Mouse (Mus musculus): Measurements from ENCODE around the gene Npas4. TPM values are rescaled to one million over a fixed set of nuclear protein-coding genes. Genes with fewer than 3 reads are reported as not detected.
"Not testable (repeated sequence)": the region's sequence is repeated elsewhere in the genome, so short reads cannot be mapped to it uniquely, and the experiment has no call there.

Gene Npas4
- polyA plus RNA-seq, 1 experiment from 2014 or later = 0.71 TPM

DNA sequence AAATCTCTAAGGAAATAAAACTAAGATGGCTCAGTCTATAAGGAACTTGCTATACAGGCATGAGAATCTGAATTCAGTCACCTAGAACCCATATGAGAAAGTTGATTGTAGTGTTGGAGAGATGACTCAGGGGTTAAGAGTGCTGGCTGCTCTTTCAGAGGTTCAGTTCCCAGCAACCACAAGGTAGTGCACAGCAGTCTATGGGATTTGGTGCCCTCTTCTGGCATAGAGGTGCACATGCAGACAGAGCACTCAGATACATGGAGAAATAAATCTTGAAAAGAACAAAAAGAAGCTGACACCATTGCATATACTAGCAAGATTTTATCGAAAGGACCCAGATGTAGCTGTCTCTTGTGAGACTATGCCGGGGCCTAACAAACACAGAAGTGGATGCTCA lies 21.9 kb downstream of the Npas4 start:
- Histone ChIP-seq H3K4me3 (replicated peaks; ENCODE audit: low read length) (no peak overlapping the region), H3K27me3 (replicated peaks; ENCODE audit: control insufficient read depth, insufficient read depth, low read length) (no peaks in the 10 kb centered on the region), H3K4me1 (replicated peaks; ENCODE audit: control insufficient read depth, insufficient read depth, low read length) (peaks cover under 1% of the 10 kb centered on the region), H3K9ac (replicated peaks; ENCODE audit: low read depth, low read length) (no peak overlapping the region), H3K27ac (ENCODE audit: low read length) (no peak overlapping the region), H3K4me2 (ENCODE audit: low read length) (no peak overlapping the region), H3K9me3 (ENCODE audit: control insufficient read depth, low read length) (no peaks in the 10 kb centered on the region), H3K36me3 (ENCODE audit: control insufficient read depth, insufficient read depth) (peaks cover 13% of the 10 kb centered on the region)
- no peak for ATAC-seq
- 89% methylated on average over 1 of the region's 2 CpGs for WGBS

GRCm38 (mm10) chr19:4961928-4962601 lies 28.1 kb downstream of the Npas4 start, which contains the start of gene Mrpl11:
TSS of gene Mrpl11 (plus strand) at chr19:4962147.
- Histone ChIP-seq H3K4me1 (replicated peaks; ENCODE audit: control insufficient read depth, insufficient read depth, low read length) (peaks cover 11% of the 10 kb centered on the region), H3K9ac (replicated peaks; ENCODE audit: low read depth, low read length) (peak within 1 kb of the TSS; percentile 89), H3K27me3 (replicated peaks; ENCODE audit: control insufficient read depth, insufficient read depth, low read length) (no peaks in the 10 kb centered on the region), H3K36me3 (ENCODE audit: control insufficient read depth, insufficient read depth) (peaks cover 13% of the 10 kb centered on the region), H3K9me3 (ENCODE audit: control insufficient read depth, low read length) (no peaks in the 10 kb centered on the region), H3K4me2 (ENCODE audit: low read length) (peak within 1 kb of the TSS; percentile 67), H3K4me3 (replicated peaks; ENCODE audit: low read length) (peak within 1 kb of the TSS; percentile 83), H3K27ac (ENCODE audit: low read length) (peak within 1 kb of the TSS; percentile 79)
- 0% methylated on average over 34 of the region's 34 CpGs for WGBS
- peak; percentile 99 for ATAC-seq

DNA sequence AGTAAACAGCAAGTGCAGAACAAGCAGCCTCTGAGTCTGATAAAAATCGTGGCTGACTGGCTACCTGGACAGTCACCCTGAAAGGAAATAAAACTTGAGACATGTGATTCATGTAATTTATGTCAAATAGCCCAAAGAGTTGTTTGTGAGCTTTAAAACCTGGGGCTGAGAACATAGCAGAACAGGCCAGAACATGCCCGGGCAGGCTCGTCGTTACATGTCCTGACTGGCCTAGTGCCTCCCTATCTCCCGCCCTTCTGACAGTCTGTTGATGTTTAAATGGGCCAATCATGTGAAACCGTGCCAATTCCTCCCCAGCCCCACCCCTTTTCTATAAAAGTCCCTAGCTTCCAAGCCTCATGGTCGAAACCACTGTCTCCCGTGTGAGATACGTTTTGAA lies 41.5 kb downstream of the Npas4 start:
- H3K4me1 ChIP-seq (replicated peaks; ENCODE audit: control insufficient read depth, insufficient read depth, low read length); H3K4me2 ChIP-seq (ENCODE audit: low read length); H3K9me3 ChIP-seq (ENCODE audit: control insufficient read depth, low read length); H3K9ac ChIP-seq (replicated peaks; ENCODE audit: low read depth, low read length); H3K27me3 ChIP-seq (replicated peaks; ENCODE audit: control insufficient read depth, insufficient read depth, low read length); ATAC-seq; H3K27ac ChIP-seq (ENCODE audit: low read length); H3K36me3 ChIP-seq (ENCODE audit: control insufficient read depth, insufficient read depth); H3K4me3 ChIP-seq (replicated peaks; ENCODE audit: low read length): not testable (repeated sequence)
- WGBS = 76% methylated on average over 9 of the region's 9 CpGs

GRCm38 (mm10) chr19:4945540-4945939 lies 44.6 kb downstream of the Npas4 start:
- no peak overlapping the region for H3K9ac ChIP-seq (replicated peaks; ENCODE audit: low read depth, low read length)
- no peak overlapping the region for H3K4me3 ChIP-seq (replicated peaks; ENCODE audit: low read length)
- WGBS = 45% methylated on average over 6 of the region's 6 CpGs
- H3K27ac ChIP-seq (ENCODE audit: low read length) = no peak overlapping the region
- H3K27me3 ChIP-seq (replicated peaks; ENCODE audit: control insufficient read depth, insufficient read depth, low read length) = no peaks in the 10 kb centered on the region
- H3K4me1 ChIP-seq (replicated peaks; ENCODE audit: control insufficient read depth, insufficient read depth, low read length) = peaks cover 14% of the 10 kb centered on the region
- H3K36me3 ChIP-seq (ENCODE audit: control insufficient read depth, insufficient read depth) = no peaks in the 10 kb centered on the region
- no peak overlapping the region for H3K4me2 ChIP-seq (ENCODE audit: low read length)
- H3K9me3 ChIP-seq (ENCODE audit: control insufficient read depth, low read length) = no peaks in the 10 kb centered on the region
- ATAC-seq = no peak

DNA sequence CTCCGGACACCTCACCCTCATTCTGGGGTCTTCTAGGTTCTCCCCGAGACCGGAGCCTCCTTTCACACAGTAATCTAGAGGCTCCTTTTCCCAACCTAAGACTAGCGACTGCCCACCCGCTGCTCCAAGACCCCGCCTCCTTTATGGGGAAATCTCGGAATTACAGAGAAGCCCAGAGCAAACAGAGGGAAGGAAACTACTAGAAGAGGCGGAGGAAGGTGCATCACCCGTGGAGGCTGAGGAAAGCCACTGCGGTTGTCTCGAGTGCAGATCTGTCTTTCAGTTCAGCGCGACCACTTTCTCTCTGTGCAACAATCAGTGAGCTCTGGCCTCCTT lies 46.9 kb downstream of the Npas4 start:
- peak overlapping the region; percentile 27; the same call in 1 of the 2 replicates for H3K27ac ChIP-seq (ENCODE audit: low read length)

GRCm38 (mm10) chr19:4942551-4943252 lies 47.4 kb downstream of the Npas4 start, which contains the start of gene Peli3:
TSS of gene Peli3 (minus strand) at chr19:4943127.
- Histone ChIP-seq H3K27me3 (replicated peaks; ENCODE audit: control insufficient read depth, insufficient read depth, low read length) (no peaks in the 10 kb centered on the region), H3K9me3 (ENCODE audit: control insufficient read depth, low read length) (no peaks in the 10 kb centered on the region), H3K4me1 (replicated peaks; ENCODE audit: control insufficient read depth, insufficient read depth, low read length) (peaks cover 14% of the 10 kb centered on the region), H3K9ac (replicated peaks; ENCODE audit: low read depth, low read length) (peak within 1 kb of the TSS; percentile 84), H3K27ac (ENCODE audit: low read length) (peak within 1 kb of the TSS; percentile 58), H3K4me3 (replicated peaks; ENCODE audit: low read length) (peak within 1 kb of the TSS; percentile 74), H3K4me2 (ENCODE audit: low read length) (peak within 1 kb of the TSS; percentile 82), H3K36me3 (ENCODE audit: control insufficient read depth, insufficient read depth) (no peaks in the 10 kb centered on the region)
- ATAC-seq = peak; percentile 98
- WGBS = under 1% methylated on average over 41 of the region's 55 CpGs

More for the DNA sequence above, 46.9 kb downstream of the Npas4 start:
- H3K9ac ChIP-seq (replicated peaks; ENCODE audit: low read depth, low read length) = peak overlapping the region; percentile 84
- no peaks in the 10 kb centered on the region for H3K27me3 ChIP-seq (replicated peaks; ENCODE audit: control insufficient read depth, insufficient read depth, low read length)
- H3K4me1 ChIP-seq (replicated peaks; ENCODE audit: control insufficient read depth, insufficient read depth, low read length) = peaks cover 14% of the 10 kb centered on the region
- H3K9me3 ChIP-seq (ENCODE audit: control insufficient read depth, low read length) = no peaks in the 10 kb centered on the region
- ATAC-seq = peak; percentile 73; the same call in 1 of the 2 replicates
- peak overlapping the region; percentile 74 for H3K4me3 ChIP-seq (replicated peaks; ENCODE audit: low read length)
- H3K4me2 ChIP-seq (ENCODE audit: low read length) = peak overlapping the region; percentile 82
- WGBS = 5% methylated on average over 13 of the region's 13 CpGs
- H3K36me3 ChIP-seq (ENCODE audit: control insufficient read depth, insufficient read depth) = no peaks in the 10 kb centered on the region

DNA sequence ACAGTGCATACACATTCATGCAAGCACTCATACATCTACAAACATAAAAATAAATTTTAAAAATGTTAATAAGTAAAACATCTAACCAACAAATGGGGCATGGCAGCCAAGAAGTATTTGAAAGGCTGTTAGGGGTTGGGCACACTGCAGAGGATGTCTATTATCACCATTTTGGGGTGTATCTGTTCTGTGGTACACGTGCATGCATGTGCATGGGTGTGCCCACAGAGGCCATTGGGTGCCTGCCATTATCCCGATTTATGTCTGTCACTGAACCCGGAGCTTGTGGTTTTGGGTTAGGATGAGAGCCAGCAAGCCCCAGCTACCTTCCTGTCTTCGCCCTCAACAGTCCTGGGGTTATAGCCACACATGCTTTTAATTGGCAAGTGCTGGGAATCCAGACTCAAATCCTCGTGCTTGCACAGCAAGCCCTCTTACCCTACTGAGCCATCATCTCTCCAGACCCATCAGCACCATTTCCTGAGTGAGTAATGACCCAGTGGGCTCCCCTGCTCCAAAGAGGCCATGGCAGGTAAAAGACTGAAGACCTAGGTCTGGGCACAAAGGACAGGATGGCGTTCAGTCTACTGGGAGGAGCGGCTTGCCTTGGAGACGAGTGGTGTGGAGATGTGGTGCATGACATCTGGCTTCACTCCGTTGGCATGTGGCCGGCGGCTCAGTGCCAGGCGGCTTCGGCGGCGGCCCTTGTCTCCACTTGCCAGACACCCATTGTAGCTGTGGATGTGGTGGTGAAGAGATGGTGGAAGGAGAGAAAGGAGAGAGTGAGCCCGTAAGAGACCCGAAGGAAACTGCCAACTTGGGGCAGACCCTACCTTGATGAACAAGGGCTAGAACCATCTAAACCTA lies 52.4 kb downstream of the Npas4 start:
- Histone ChIP-seq H3K9me3 (ENCODE audit: control insufficient read depth, low read length) (no peaks in the 10 kb centered on the region), H3K4me3 (replicated peaks; ENCODE audit: low read length) (no peak overlapping the region), H3K27me3 (replicated peaks; ENCODE audit: control insufficient read depth, insufficient read depth, low read length) (no peaks in the 10 kb centered on the region), H3K9ac (replicated peaks; ENCODE audit: low read depth, low read length) (no peak overlapping the region), H3K27ac (ENCODE audit: low read length) (no peak overlapping the region), H3K4me2 (ENCODE audit: low read length) (no peak overlapping the region), H3K4me1 (replicated peaks; ENCODE audit: control insufficient read depth, insufficient read depth, low read length) (peaks cover 9% of the 10 kb centered on the region), H3K36me3 (ENCODE audit: control insufficient read depth, insufficient read depth) (no peaks in the 10 kb centered on the region; the same call in 1 of the 2 replicates)
- no peak for ATAC-seq
- 84% methylated on average over 17 of the region's 17 CpGs for WGBS

GRCm38 (mm10) chr19:4936896-4937295 lies 53.2 kb downstream of the Npas4 start:
- WGBS = 90% methylated on average over 2 of the region's 2 CpGs
- no peak overlapping the region for H3K9ac ChIP-seq (replicated peaks; ENCODE audit: low read depth, low read length)
- no peak for ATAC-seq
- peaks cover 3% of the 10 kb centered on the region for H3K4me1 ChIP-seq (replicated peaks; ENCODE audit: control insufficient read depth, insufficient read depth, low read length)
- no peaks in the 10 kb centered on the region for H3K9me3 ChIP-seq (ENCODE audit: control insufficient read depth, low read length)
- no peak overlapping the region for H3K27ac ChIP-seq (ENCODE audit: low read length)
- H3K4me2 ChIP-seq (ENCODE audit: low read length) = no peak overlapping the region
- H3K27me3 ChIP-seq (replicated peaks; ENCODE audit: control insufficient read depth, insufficient read depth, low read length) = no peaks in the 10 kb centered on the region
- H3K4me3 ChIP-seq (replicated peaks; ENCODE audit: low read length) = no peak overlapping the region
- no peaks in the 10 kb centered on the region; the same call in 1 of the 2 replicates for H3K36me3 ChIP-seq (ENCODE audit: control insufficient read depth, insufficient read depth)

All from forebrain, embryonic 16.5 days (tissue).